Mouse (Mus musculus) activated CD4-positive, CD25-positive, alpha-beta regulatory T cell, adult 9 weeks (primary cell): ENCODE results near the gene Ttn. TPM values are rescaled to one million over a fixed set of nuclear protein-coding genes. Genes with fewer than 3 reads are reported as not detected.

Experiments used
- polyA plus RNA-seq: library from polyadenylated mRNA; unstranded; fragments of 100-300 nt; shearing (Covaris generic); gene quantifications from one replicate; pipeline ENCODE4 v1.2.1, GENCODE M21; 2017

Ttn gene
- polyA plus RNA-seq, result 7.7 TPM

DNA sequence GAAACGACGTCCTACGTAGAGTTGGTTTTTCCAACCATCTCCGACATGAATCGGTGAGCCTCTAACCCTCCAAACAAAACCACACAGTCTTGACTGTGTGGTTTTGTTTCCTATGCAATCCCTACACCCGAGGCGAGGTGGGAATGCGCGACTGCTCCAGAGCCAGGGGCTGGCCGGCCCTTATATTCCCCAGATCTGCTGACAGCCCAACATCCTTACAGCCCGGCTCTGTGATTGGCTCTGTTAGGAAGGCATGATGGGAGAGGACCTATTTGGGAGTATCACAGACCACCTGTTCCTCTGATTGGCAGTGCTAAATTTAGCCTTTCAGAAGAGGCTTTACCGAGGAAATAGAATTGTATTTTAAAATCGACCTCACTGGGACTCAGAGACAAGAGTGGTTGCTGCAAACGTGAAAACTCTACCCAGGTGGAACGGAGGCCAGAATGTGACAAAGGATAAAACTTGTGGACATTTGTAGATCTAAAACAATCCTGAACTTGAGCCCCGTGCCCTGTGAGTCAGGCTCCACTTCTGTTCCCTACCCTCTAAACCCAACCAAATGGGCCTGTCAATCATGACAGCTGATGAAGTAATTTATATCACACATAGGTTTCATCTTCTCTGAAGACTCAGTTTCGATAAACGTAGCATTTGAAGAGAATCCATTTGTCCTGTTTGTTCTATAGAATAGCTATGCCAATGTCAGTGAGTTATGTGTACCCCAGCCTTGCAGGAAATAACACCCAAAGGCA lies at the start of gene Ttn:
Ttn (minus strand) TSS at position 157 of the 755 bp plus-strand sequence.

DNA sequence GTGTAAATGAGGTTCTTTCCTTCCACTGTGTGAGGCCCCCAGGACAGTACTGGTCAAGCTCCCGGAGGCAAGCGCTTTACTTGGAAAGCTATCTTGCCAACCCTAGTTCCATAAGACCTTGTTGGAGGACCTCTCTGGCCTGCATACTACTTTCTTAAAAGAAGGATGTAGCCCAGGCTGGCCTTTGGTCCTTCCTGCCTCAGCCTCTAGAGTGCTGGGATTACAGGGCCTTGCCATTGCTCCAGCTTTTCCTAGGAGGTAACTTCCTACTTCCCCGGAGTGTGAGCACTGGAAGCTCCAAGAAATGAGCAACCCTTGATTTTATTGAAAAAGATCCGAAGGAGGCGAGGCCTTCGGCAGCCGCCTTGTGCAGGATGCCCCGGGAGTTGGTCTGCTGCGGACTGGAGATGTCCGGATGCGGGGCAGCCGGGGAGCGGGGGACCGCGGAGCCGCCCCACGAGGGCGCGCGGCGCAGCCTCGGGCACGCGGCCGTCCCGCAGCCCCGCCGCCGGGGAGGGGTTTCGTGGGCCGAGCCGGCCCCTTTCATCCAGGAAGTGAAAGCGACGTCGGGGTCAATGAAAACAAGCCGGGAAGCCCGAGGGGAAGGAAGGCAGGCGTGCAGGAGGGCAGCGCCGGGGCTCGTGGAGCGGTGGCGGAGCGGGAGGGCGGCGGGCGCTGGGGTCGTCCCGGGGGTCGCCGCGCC lies 307.5 kb downstream of the Ttn start, which contains the start of gene Plekha3:
Plekha3 (plus strand) TSS at position 557 of the 703 bp plus-strand sequence.

DNA sequence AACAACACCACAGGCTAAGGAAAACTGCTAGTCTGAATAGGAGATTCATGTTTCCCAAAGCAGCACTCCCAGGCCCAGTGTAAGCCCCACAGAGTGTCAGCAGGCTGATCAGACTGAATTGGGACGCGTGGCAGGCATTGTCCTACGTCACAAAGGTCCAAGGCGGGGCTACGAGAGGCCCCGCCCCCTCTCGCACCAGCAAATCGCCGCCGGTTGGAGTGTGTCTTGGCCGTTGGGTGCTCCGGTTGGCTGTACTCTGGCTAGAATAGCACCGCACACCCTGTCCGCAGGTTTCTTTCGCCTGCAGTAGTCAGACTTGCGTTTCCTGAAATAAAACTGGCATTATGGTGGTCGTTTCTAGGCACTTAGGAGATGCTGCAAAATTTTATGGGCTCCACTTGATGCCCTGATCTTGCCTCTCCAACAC lies 309.4 kb downstream of the Ttn start, which contains the start of gene Fkbp7:
Fkbp7 (minus strand) TSS at position 151 of the 427 bp plus-strand sequence.

Other genes with a start within 250 kb of the Ttn start
- gene Ccdc141, start 188.1 kb upstream of the Ttn start, polyA plus RNA-seq, result 1.6 TPM